In genomic region chr15:82251579-82251978, GRCm38 (mm10) we compare ENCODE assay signal across 21 mouse cellular contexts. TPM values are rescaled to one million over a fixed set of nuclear protein-coding genes. Genes with fewer than 3 reads are reported as not detected.
A peak's percentile ranks its signal among the peaks of the same experiment; 100 is the strongest.
DNase-seq lines count a peak whose midpoint lies in the region; ATAC-seq and TF ChIP-seq lines count a peak whose summit lies in the region.
"Had no signal": no experiment of that assay in that cellular context is flagged by ENCODE, and none has a peak within 500 bp of the region (broad histone marks: within the 10 kb centered on the region; RNA-seq: fewer than 3 reads in every experiment).

No protein-coding gene starts in this region.

- peak; percentile 49 for TF ChIP-seq CTCF in intestine, postnatal 0 days (IDR thresholded peaks at IDR 0.05; ENCODE audit: low read depth)
- peak; percentile 50 for TF ChIP-seq CTCF in midbrain, postnatal 0 days (IDR thresholded peaks at IDR 0.05)
- 0 out of 2 replicates have a peak, but pooled peaks have one; percentile 15 for TF ChIP-seq CTCF in bone marrow, adult 2 months (IDR thresholded peaks at IDR 0.05; ENCODE audit: control insufficient read depth, insufficient read depth, low read length)

- TF ChIP-seq POLR2A in bone marrow, adult 2 months (IDR thresholded peaks at IDR 0.05; ENCODE audit: borderline replicate concordance, control insufficient read depth, low read depth, low read length) = no peak

- no peak overlapping the region for H3K27ac ChIP-seq in intestine, postnatal 0 days (ENCODE audit: low read depth, low read length)
- H3K27ac ChIP-seq in intestine, embryonic 15.5 days = no peak overlapping the region
- no peak overlapping the region for H3K27ac ChIP-seq in midbrain, postnatal 0 days (ENCODE audit: low read depth, low read length)
- H3K27ac ChIP-seq in midbrain, embryonic 16.5 days (ENCODE audit: low read length) = no peak overlapping the region
- H3K27ac ChIP-seq in bone marrow, adult 2 months (ENCODE audit: control insufficient read depth, insufficient read depth, low read depth, low read length, poor library complexity) = no peak overlapping the region
- H3K27ac ChIP-seq: embryonic facial prominence, embryonic 10.5 days; liver, embryonic 13.5 days; neural tube, embryonic 12.5 days had no signal

- no peak for ATAC-seq in intestine, postnatal 0 days
- no peak for ATAC-seq in intestine, embryonic 15.5 days
- no peak for ATAC-seq in midbrain, postnatal 0 days (ENCODE audit: low FRiP score)
- ATAC-seq in midbrain, embryonic 16.5 days = no peak

- H3K27me3 ChIP-seq in intestine, postnatal 0 days (replicated peaks; ENCODE audit: control insufficient read depth, insufficient read depth, low read length) = 0 out of 2 replicates have a peak, but pooled peaks cover 7% of the 10 kb centered on the region
- no peaks in the 10 kb centered on the region for H3K27me3 ChIP-seq in intestine, embryonic 15.5 days (replicated peaks)
- H3K27me3 ChIP-seq in midbrain, postnatal 0 days (ENCODE audit: insufficient read depth, low read length) = no peaks in the 10 kb centered on the region
- no peaks in the 10 kb centered on the region for H3K27me3 ChIP-seq in midbrain, embryonic 16.5 days (ENCODE audit: control insufficient read depth, insufficient read depth, low read depth, low read length)
- H3K27me3 ChIP-seq: neural tube, embryonic 12.5 days had no signal

- no peak for DNase-seq in midbrain, postnatal 0 days (ENCODE audit: low spot score)
- DNase-seq in embryo, embryonic 9.5 days (ENCODE audit: extremely low spot score) = no peak
- DNase-seq in urinary bladder, adult 2 months (ENCODE audit: low spot score) = no peak
- DNase-seq: adrenal gland, postnatal 10 days; cerebellum, adult 9-11 months; gastrocnemius, postnatal 14 days; heart, postnatal 4 days; kidney, postnatal 10 days; left cerebral cortex, postnatal 4 days; liver, embryonic 13.5 days; lung, postnatal 4 days; midbrain, embryonic 14.5 days; right cerebral cortex, postnatal 25 days had no signal

- no peaks in the 10 kb centered on the region for H3K4me1 ChIP-seq in intestine, postnatal 0 days (replicated peaks; ENCODE audit: control insufficient read depth, insufficient read depth, low read length)
- no peaks in the 10 kb centered on the region for H3K4me1 ChIP-seq in intestine, embryonic 15.5 days (replicated peaks)
- H3K4me1 ChIP-seq in midbrain, postnatal 0 days (ENCODE audit: insufficient read depth, low read length) = peaks cover 10% of the 10 kb centered on the region
- peaks cover 11% of the 10 kb centered on the region for H3K4me1 ChIP-seq in midbrain, embryonic 16.5 days (ENCODE audit: control insufficient read depth, insufficient read depth, low read length)
- peaks cover 1% of the 10 kb centered on the region; the same call in 1 of the 2 replicates for H3K4me1 ChIP-seq in bone marrow, adult 2 months (ENCODE audit: control insufficient read depth, insufficient read depth, low read length)
- H3K4me1 ChIP-seq: liver, embryonic 13.5 days had no signal

- no peaks in the 10 kb centered on the region for H3K9me3 ChIP-seq in intestine, postnatal 0 days (ENCODE audit: control insufficient read depth)
- H3K9me3 ChIP-seq in intestine, embryonic 15.5 days = no peaks in the 10 kb centered on the region
- H3K9me3 ChIP-seq in midbrain, postnatal 0 days (ENCODE audit: low read length) = no peaks in the 10 kb centered on the region
- no peaks in the 10 kb centered on the region for H3K9me3 ChIP-seq in midbrain, embryonic 16.5 days (replicated peaks; ENCODE audit: control insufficient read depth, low read length, poor library complexity, severe bottlenecking)
- H3K9me3 ChIP-seq: liver, embryonic 13.5 days; neural tube, embryonic 12.5 days had no signal

- H3K4me2 ChIP-seq in intestine, postnatal 0 days (replicated peaks; ENCODE audit: low read depth) = no peak overlapping the region
- H3K4me2 ChIP-seq in intestine, embryonic 15.5 days (replicated peaks) = no peak overlapping the region
- H3K4me2 ChIP-seq in midbrain, postnatal 0 days (ENCODE audit: low read depth, low read length, poor library complexity, severe bottlenecking) = no peak overlapping the region
- no peak overlapping the region for H3K4me2 ChIP-seq in midbrain, embryonic 16.5 days (ENCODE audit: low read length)
- H3K4me2 ChIP-seq: heart, embryonic 11.5 days; liver, embryonic 13.5 days; neural tube, embryonic 12.5 days had no signal

- no peaks in the 10 kb centered on the region for H3K36me3 ChIP-seq in intestine, postnatal 0 days (ENCODE audit: control insufficient read depth, insufficient read depth)
- no peaks in the 10 kb centered on the region for H3K36me3 ChIP-seq in intestine, embryonic 15.5 days
- no peaks in the 10 kb centered on the region for H3K36me3 ChIP-seq in midbrain, postnatal 0 days (ENCODE audit: insufficient read depth, low read length)
- H3K36me3 ChIP-seq in midbrain, embryonic 16.5 days (ENCODE audit: control insufficient read depth, insufficient read depth, low read length) = no peaks in the 10 kb centered on the region
- H3K36me3 ChIP-seq: embryonic facial prominence, embryonic 10.5 days; liver, embryonic 13.5 days; neural tube, embryonic 12.5 days had no signal

- 94% methylated on average over 3 of the region's 3 CpGs for WGBS in intestine, postnatal 0 days
- whole genome bisulfite sequencing in intestine, embryonic 15.5 days = 91% methylated on average over 3 of the region's 3 CpGs
- over 99% methylated on average over 3 of the region's 3 CpGs for WGBS in midbrain, postnatal 0 days
- 95% methylated on average over 3 of the region's 3 CpGs for WGBS in midbrain, embryonic 16.5 days
- WGBS in bone marrow, adult 2 months = 83% methylated on average over 3 of the region's 3 CpGs

- no peak overlapping the region for H3K9ac ChIP-seq in intestine, postnatal 0 days (ENCODE audit: low read depth, low read length)
- no peak overlapping the region for H3K9ac ChIP-seq in intestine, embryonic 15.5 days
- no peak overlapping the region for H3K9ac ChIP-seq in midbrain, postnatal 0 days (replicated peaks; ENCODE audit: low read length, poor library complexity, severe bottlenecking)
- no peak overlapping the region for H3K9ac ChIP-seq in midbrain, embryonic 16.5 days (ENCODE audit: low read depth, low read length)
- H3K9ac ChIP-seq: liver, embryonic 13.5 days; neural tube, embryonic 12.5 days had no signal

- H3K4me3 ChIP-seq in intestine, postnatal 0 days (ENCODE audit: low read depth, low read length) = no peak overlapping the region
- no peak overlapping the region for H3K4me3 ChIP-seq in intestine, embryonic 15.5 days (replicated peaks)
- no peak overlapping the region for H3K4me3 ChIP-seq in midbrain, postnatal 0 days (ENCODE audit: low read depth, low read length)
- H3K4me3 ChIP-seq in midbrain, embryonic 16.5 days (ENCODE audit: low read depth, low read length) = no peak overlapping the region
- H3K4me3 ChIP-seq in bone marrow, adult 2 months (replicated peaks; ENCODE audit: control insufficient read depth, low read depth, low read length) = no peak overlapping the region
- H3K4me3 ChIP-seq: embryonic facial prominence, embryonic 10.5 days; liver, embryonic 13.5 days; neural tube, embryonic 12.5 days had no signal

RNA-seq across cellular contexts. Expression of gene 1500009C09Rik, which starts 0.6 kb away (rescaled TPM):
- 0.13 TPM in 1 of 2 replicates, not detected in the other for polyA plus RNA-seq in intestine, postnatal 0 days (2015; fragmentation: Nextera tagmentation; extraction: Ambion mirVana)
- polyA plus RNA-seq in intestine, embryonic 15.5 days (2015; fragmentation: Nextera tagmentation; extraction: Ambion mirVana) = 0.13 TPM in 1 of 2 replicates, not detected in the other
- 139 and 156 TPM in 2 replicates for total RNA-seq in midbrain, postnatal 0 days (2014; rRNA removed)
- polyA plus RNA-seq in midbrain, postnatal 0 days (2015; fragmentation: Nextera tagmentation; extraction: Ambion mirVana) = 15.4 and 17.9 TPM in 2 replicates
- polyA plus RNA-seq in midbrain, embryonic 16.5 days (2015; fragmentation: Nextera tagmentation; extraction: Ambion mirVana) = 21.0 and 21.7 TPM in 2 replicates
- not detected in 2 replicates for polyA plus RNA-seq in bone marrow, adult 2 months (2011; ENCODE audit: insufficient read depth, insufficient read length, low replicate concordance, missing spikeins)
- 0.06 and 0.10 TPM in 2 replicates for polyA plus RNA-seq in urinary bladder, adult 2 months (2012; rRNA removed)
- total RNA-seq: gastrocnemius, postnatal 14 days; heart, postnatal 4 days had no signal
- polyA plus RNA-seq: embryonic facial prominence, embryonic 10.5 days; heart, embryonic 11.5 days; intestine, embryonic 14.5 days; liver, embryonic 13.5 days had no signal

RNA-seq across cellular contexts. Expression of gene Cenpm, which starts 7.0 kb away (rescaled TPM):
- 14.8 and 16.5 TPM in 2 replicates for polyA plus RNA-seq in intestine, postnatal 0 days (2015; fragmentation: Nextera tagmentation; extraction: Ambion mirVana)
- 46.0 and 49.1 TPM in 2 replicates for polyA plus RNA-seq in intestine, embryonic 15.5 days (2015; fragmentation: Nextera tagmentation; extraction: Ambion mirVana)
- 5.2 and 17.9 TPM in 2 replicates for total RNA-seq in midbrain, postnatal 0 days (2014; rRNA removed)
- 10.2 TPM in 2 replicates for polyA plus RNA-seq in midbrain, postnatal 0 days (2015; fragmentation: Nextera tagmentation; extraction: Ambion mirVana)
- 12.7 and 13.9 TPM in 2 replicates for polyA plus RNA-seq in midbrain, embryonic 16.5 days (2015; fragmentation: Nextera tagmentation; extraction: Ambion mirVana)
- 19.5 and 21.2 TPM in 2 replicates for polyA plus RNA-seq in bone marrow, adult 2 months (2011; ENCODE audit: insufficient read depth, insufficient read length, low replicate concordance, missing spikeins)
- polyA plus RNA-seq in urinary bladder, adult 2 months (2012; rRNA removed) = 4.6 and 6.1 TPM in 2 replicates

RNA-seq across cellular contexts. Expression of gene Sept3, which starts 23.1 kb away (rescaled TPM):
- 1.7 and 3.0 TPM in 2 replicates for polyA plus RNA-seq in intestine, postnatal 0 days (2015; fragmentation: Nextera tagmentation; extraction: Ambion mirVana)
- 8.6 and 10.2 TPM in 2 replicates for polyA plus RNA-seq in intestine, embryonic 15.5 days (2015; fragmentation: Nextera tagmentation; extraction: Ambion mirVana)
- total RNA-seq in midbrain, postnatal 0 days (2014; rRNA removed) = 480 and 506 TPM in 2 replicates
- 369 and 404 TPM in 2 replicates for polyA plus RNA-seq in midbrain, postnatal 0 days (2015; fragmentation: Nextera tagmentation; extraction: Ambion mirVana)
- 406 and 437 TPM in 2 replicates for polyA plus RNA-seq in midbrain, embryonic 16.5 days (2015; fragmentation: Nextera tagmentation; extraction: Ambion mirVana)
- 2.0 TPM in 1 of 2 replicates, not detected in the other for polyA plus RNA-seq in bone marrow, adult 2 months (2011; ENCODE audit: insufficient read depth, insufficient read length, low replicate concordance, missing spikeins)
- polyA plus RNA-seq in urinary bladder, adult 2 months (2012; rRNA removed) = 1.0 and 1.2 TPM in 2 replicates

RNA-seq across cellular contexts. Expression of gene Tnfrsf13c, which starts 27.4 kb away (rescaled TPM):
- polyA plus RNA-seq in intestine, postnatal 0 days (2015; fragmentation: Nextera tagmentation; extraction: Ambion mirVana) = 0.10 TPM in 1 of 2 replicates, not detected in the other
- polyA plus RNA-seq in intestine, embryonic 15.5 days (2015; fragmentation: Nextera tagmentation; extraction: Ambion mirVana) = 0.25 TPM in 1 of 2 replicates, not detected in the other
- 0.94 and 2.1 TPM in 2 replicates for total RNA-seq in midbrain, postnatal 0 days (2014; rRNA removed)
- 0.18 and 0.27 TPM in 2 replicates for polyA plus RNA-seq in midbrain, postnatal 0 days (2015; fragmentation: Nextera tagmentation; extraction: Ambion mirVana)
- 0.14 TPM in 1 of 2 replicates, not detected in the other for polyA plus RNA-seq in midbrain, embryonic 16.5 days (2015; fragmentation: Nextera tagmentation; extraction: Ambion mirVana)
- polyA plus RNA-seq in bone marrow, adult 2 months (2011; ENCODE audit: insufficient read depth, insufficient read length, low replicate concordance, missing spikeins) = 12.1 and 24.9 TPM in 2 replicates
- polyA plus RNA-seq in urinary bladder, adult 2 months (2012; rRNA removed) = 0.15 and 0.16 TPM in 2 replicates
- total RNA-seq: gastrocnemius, postnatal 14 days had no signal
- polyA plus RNA-seq: midbrain, embryonic 14.5 days had no signal

RNA-seq across cellular contexts. Expression of gene Shisa8, which starts 39.0 kb away (rescaled TPM):
- not detected in 2 replicates for polyA plus RNA-seq in intestine, postnatal 0 days (2015; fragmentation: Nextera tagmentation; extraction: Ambion mirVana)
- polyA plus RNA-seq in intestine, embryonic 15.5 days (2015; fragmentation: Nextera tagmentation; extraction: Ambion mirVana) = 0.10 and 0.15 TPM in 2 replicates
- 6.5 and 7.6 TPM in 2 replicates for total RNA-seq in midbrain, postnatal 0 days (2014; rRNA removed)
- polyA plus RNA-seq in midbrain, postnatal 0 days (2015; fragmentation: Nextera tagmentation; extraction: Ambion mirVana) = 1.6 and 2.2 TPM in 2 replicates
- 0.77 and 1.0 TPM in 2 replicates for polyA plus RNA-seq in midbrain, embryonic 16.5 days (2015; fragmentation: Nextera tagmentation; extraction: Ambion mirVana)
- polyA plus RNA-seq in bone marrow, adult 2 months (2011; ENCODE audit: insufficient read depth, insufficient read length, low replicate concordance, missing spikeins) = 0.77 and 1.9 TPM in 2 replicates
- polyA plus RNA-seq in urinary bladder, adult 2 months (2012; rRNA removed) = 0.10 TPM in 1 of 2 replicates, not detected in the other

Comparison
In these comparisons a context has a peak if more than half of its experiments do, and no peak if none do; other contexts are left out.
1. RNA of gene 1500009C09Rik, which starts 0.6 kb away (polyA plus RNA-seq): 21.0 to 21.7 TPM in midbrain, embryonic 16.5 days and 15.4 to 17.9 TPM in midbrain, postnatal 0 days; 0.13 TPM in intestine, embryonic 15.5 days, 0.06 to 0.10 TPM in urinary bladder, adult 2 months, 0.13 TPM in intestine, postnatal 0 days and not detected in bone marrow, adult 2 months; every median in the first group is over 10 times any median in the second.
2. RNA of gene Sept3, which starts 23.1 kb away (polyA plus RNA-seq): 406 to 437 TPM in midbrain, embryonic 16.5 days and 369 to 404 TPM in midbrain, postnatal 0 days; 8.6 to 10.2 TPM in intestine, embryonic 15.5 days, 1.7 to 3.0 TPM in intestine, postnatal 0 days, 2.0 TPM in bone marrow, adult 2 months and 1.0 to 1.2 TPM in urinary bladder, adult 2 months; every median in the first group is over 10 times any median in the second.
3. Peak in every context shown above with its lines, with median percentiles within 50 percentile points of each other: CTCF ChIP-seq.